Mouse (Mus musculus): ENCODE results near the gene Mr1. TPM values are rescaled to one million over a fixed set of nuclear protein-coding genes. Genes with fewer than 3 reads are reported as not detected.
A peak's percentile ranks its signal among the peaks of the same experiment; 100 is the strongest.

Mr1 gene
- polyA plus RNA-seq, 1 experiment from 2014 or later, result 6.4 TPM

- WGBS, result 67% methylated on average over 7 of the region's 7 CpGs
- Histone ChIP-seq H3K36me3 (no peaks in the 10 kb centered on the region), H3K9me3 (no peaks in the 10 kb centered on the region), H3K27me3 (replicated peaks) (no peaks in the 10 kb centered on the region), H3K27ac (peak overlapping the region; percentile 75), H3K4me1 (peaks cover 52% of the 10 kb centered on the region), H3K4me2 (peak overlapping the region; percentile 32; the same call in 1 of the 2 replicates), H3K9ac (no peak overlapping the region), H3K4me3 (replicated peaks) (no peak overlapping the region)
- ATAC-seq (ENCODE audit: insufficient read depth, low FRiP score, low read depth), result no peak
Measured at GRCm38 (mm10) chr1:155091374-155091841, 55.2 kb downstream of the Mr1 start.

- no peak overlapping the region for H3K9ac ChIP-seq
- H3K4me1 ChIP-seq, result peaks cover 56% of the 10 kb centered on the region
- H3K9me3 ChIP-seq, result no peaks in the 10 kb centered on the region
- H3K4me2 ChIP-seq, result no peak overlapping the region
- H3K27me3 ChIP-seq (replicated peaks), result no peaks in the 10 kb centered on the region
- 0 out of 2 replicates have a peak overlapping the region, but pooled peaks have one; percentile 0 for H3K27ac ChIP-seq
- H3K36me3 ChIP-seq, result no peaks in the 10 kb centered on the region
- ATAC-seq (ENCODE audit: insufficient read depth, low FRiP score, low read depth), result no peak
- no peak overlapping the region for H3K4me3 ChIP-seq (replicated peaks)
- WGBS, result 65% methylated on average over 1 of the region's 1 CpGs
Measured at GRCm38 (mm10) chr1:155090736-155091135, 55.9 kb downstream of the Mr1 start.

- peaks cover 58% of the 10 kb centered on the region for H3K4me1 ChIP-seq
- 88% methylated on average over 7 of the region's 7 CpGs for WGBS
- no peaks in the 10 kb centered on the region for H3K36me3 ChIP-seq
- H3K27me3 ChIP-seq (replicated peaks), result no peaks in the 10 kb centered on the region
- no peak overlapping the region for H3K4me3 ChIP-seq (replicated peaks)
- H3K4me2 ChIP-seq, result no peak overlapping the region
- no peaks in the 10 kb centered on the region for H3K9me3 ChIP-seq
- H3K9ac ChIP-seq, result no peak overlapping the region
- ATAC-seq (ENCODE audit: insufficient read depth, low FRiP score, low read depth), result no peak
- H3K27ac ChIP-seq, result 0 out of 2 replicates have a peak overlapping the region, but pooled peaks have one; percentile 0
Measured at GRCm38 (mm10) chr1:155090327-155090726, 56.3 kb downstream of the Mr1 start.

- no peaks in the 10 kb centered on the region for H3K9me3 ChIP-seq
- H3K27me3 ChIP-seq (replicated peaks), result no peaks in the 10 kb centered on the region
- no peaks in the 10 kb centered on the region for H3K36me3 ChIP-seq
- 15% methylated on average over 16 of the region's 16 CpGs for WGBS
- H3K27ac ChIP-seq, result peak overlapping the region; percentile 38; the same call in 1 of the 2 replicates
- ATAC-seq (ENCODE audit: insufficient read depth, low FRiP score, low read depth), result no peak
- H3K9ac ChIP-seq, result no peak overlapping the region
- H3K4me2 ChIP-seq, result no peak overlapping the region
- peaks cover 67% of the 10 kb centered on the region for H3K4me1 ChIP-seq
- no peak overlapping the region for H3K4me3 ChIP-seq (replicated peaks)
Measured at GRCm38 (mm10) chr1:155088847-155089603, 57.6 kb downstream of the Mr1 start.

GRCm38 (mm10) chr1:155088046-155088445, 58.6 kb downstream of the Mr1 start:
- H3K27ac ChIP-seq, result no peak overlapping the region
- H3K4me2 ChIP-seq, result no peak overlapping the region
- H3K9me3 ChIP-seq, result no peaks in the 10 kb centered on the region
- ATAC-seq (ENCODE audit: insufficient read depth, low FRiP score, low read depth), result no peak
- no peaks in the 10 kb centered on the region for H3K36me3 ChIP-seq
- peaks cover 57% of the 10 kb centered on the region for H3K4me1 ChIP-seq
- no peak overlapping the region for H3K9ac ChIP-seq
- no peaks in the 10 kb centered on the region for H3K27me3 ChIP-seq (replicated peaks)
- H3K4me3 ChIP-seq (replicated peaks), result no peak overlapping the region
- 82% methylated on average over 4 of the region's 4 CpGs for WGBS

- no peak overlapping the region for H3K4me3 ChIP-seq (replicated peaks)
- H3K36me3 ChIP-seq, result no peaks in the 10 kb centered on the region
- no peak overlapping the region for H3K4me2 ChIP-seq
- H3K4me1 ChIP-seq, result peaks cover 56% of the 10 kb centered on the region
- H3K9me3 ChIP-seq, result no peaks in the 10 kb centered on the region
- ATAC-seq (ENCODE audit: insufficient read depth, low FRiP score, low read depth), result no peak
- WGBS, result 23% methylated on average over 4 of the region's 4 CpGs
- peak overlapping the region; percentile 16; the same call in 1 of the 2 replicates for H3K27ac ChIP-seq
- no peak overlapping the region for H3K9ac ChIP-seq
- no peaks in the 10 kb centered on the region for H3K27me3 ChIP-seq (replicated peaks)
Measured at GRCm38 (mm10) chr1:155086893-155087292, 59.7 kb downstream of the Mr1 start.

GRCm38 (mm10) chr1:155086416-155086815, 60.2 kb downstream of the Mr1 start:
- Histone ChIP-seq H3K27ac (peak overlapping the region; percentile 16; the same call in 1 of the 2 replicates), H3K27me3 (replicated peaks) (no peaks in the 10 kb centered on the region), H3K36me3 (no peaks in the 10 kb centered on the region), H3K4me1 (peaks cover 56% of the 10 kb centered on the region), H3K4me3 (replicated peaks) (no peak overlapping the region), H3K4me2 (no peak overlapping the region), H3K9me3 (no peaks in the 10 kb centered on the region), H3K9ac (no peak overlapping the region)
- 24% methylated on average over 7 of the region's 7 CpGs for WGBS
- no peak for ATAC-seq (ENCODE audit: insufficient read depth, low FRiP score, low read depth)

GRCm38 (mm10) chr1:155084839-155085238, 61.8 kb downstream of the Mr1 start:
- H3K9me3 ChIP-seq, result no peaks in the 10 kb centered on the region
- no peak overlapping the region for H3K4me2 ChIP-seq
- peaks cover 50% of the 10 kb centered on the region for H3K4me1 ChIP-seq
- no peak overlapping the region for H3K27ac ChIP-seq
- H3K36me3 ChIP-seq, result no peaks in the 10 kb centered on the region
- no peaks in the 10 kb centered on the region for H3K27me3 ChIP-seq (replicated peaks)
- no peak overlapping the region for H3K4me3 ChIP-seq (replicated peaks)
- ATAC-seq (ENCODE audit: insufficient read depth, low FRiP score, low read depth), result no peak
- WGBS, result 50% methylated on average over 8 of the region's 8 CpGs
- no peak overlapping the region for H3K9ac ChIP-seq

- peak overlapping the region; percentile 50 for H3K9ac ChIP-seq
- peaks cover 40% of the 10 kb centered on the region for H3K4me1 ChIP-seq
- peak; percentile 91 for ATAC-seq (ENCODE audit: insufficient read depth, low FRiP score, low read depth)
- peak overlapping the region; percentile 82 for H3K4me2 ChIP-seq
- peak overlapping the region; percentile 95 for H3K27ac ChIP-seq
- H3K4me3 ChIP-seq (replicated peaks), result peak overlapping the region; percentile 47
- WGBS, result 2% methylated on average over 44 of the region's 77 CpGs
- H3K36me3 ChIP-seq, result no peaks in the 10 kb centered on the region
- H3K27me3 ChIP-seq (replicated peaks), result no peaks in the 10 kb centered on the region
- H3K9me3 ChIP-seq, result no peaks in the 10 kb centered on the region
Measured at GRCm38 (mm10) chr1:155083271-155084265, 63.0 kb downstream of the Mr1 start.

GRCm38 (mm10) chr1:155082965-155083268, 63.7 kb downstream of the Mr1 start:
- H3K4me1 ChIP-seq, result peaks cover 40% of the 10 kb centered on the region

GRCm38 (mm10) chr1:155082158-155082964, 64.3 kb downstream of the Mr1 start:
- no peak for ATAC-seq (ENCODE audit: insufficient read depth, low FRiP score, low read depth)
- 0 out of 2 replicates have a peak overlapping the region, but pooled peaks have one; percentile 13 for H3K9ac ChIP-seq
- peak overlapping the region; percentile 82 for H3K4me2 ChIP-seq
- H3K4me3 ChIP-seq (replicated peaks), result peak overlapping the region; percentile 47
- WGBS, result 14% methylated on average over 11 of the region's 11 CpGs
- H3K27me3 ChIP-seq (replicated peaks), result no peaks in the 10 kb centered on the region
- no peaks in the 10 kb centered on the region for H3K9me3 ChIP-seq
- H3K27ac ChIP-seq, result peak overlapping the region; percentile 93
- H3K36me3 ChIP-seq, result no peaks in the 10 kb centered on the region
- H3K4me1 ChIP-seq, result peaks cover 38% of the 10 kb centered on the region

More at GRCm38 (mm10) chr1:155082965-155083268, 63.7 kb downstream of the Mr1 start:
- no peaks in the 10 kb centered on the region for H3K9me3 ChIP-seq
- H3K4me3 ChIP-seq (replicated peaks), result peak overlapping the region; percentile 47
- ATAC-seq (ENCODE audit: insufficient read depth, low FRiP score, low read depth), result peak; percentile 2; the same call in 1 of the 2 replicates
- peak overlapping the region; percentile 93 for H3K27ac ChIP-seq
- H3K27me3 ChIP-seq (replicated peaks), result no peaks in the 10 kb centered on the region
- peak overlapping the region; percentile 82 for H3K4me2 ChIP-seq
- 0% methylated on average over 14 of the region's 18 CpGs for WGBS
- peak overlapping the region; percentile 13 for H3K9ac ChIP-seq
- H3K36me3 ChIP-seq, result no peaks in the 10 kb centered on the region

Measured in stomach, embryonic 15.5 days (tissue).